Mouse (Mus musculus) brain, embryonic 14.5 days (tissue): ENCODE data around the gene Hmces.

ENCODE experiments used
- CTCF ChIP-seq: fragments of 200-500 bp; IDR thresholded peaks from 2 replicates; pipeline ENCODE4 v1.5.1; 2012; ENCODE audit warnings: inconsistent platforms, mild to moderate bottlenecking, moderate library complexity, borderline replicate concordance; ENCODE audit not compliant: insufficient read depth, insufficient read length; ENCODE audit errors: extremely low read depth
- POLR2A ChIP-seq: fragments of 200-500 bp; IDR thresholded peaks from 2 replicates; pipeline ENCODE4 v1.6.1; 2012; ENCODE audit warnings: mild to moderate bottlenecking, inconsistent platforms, borderline replicate concordance; ENCODE audit not compliant: poor library complexity, insufficient read depth, insufficient read length, severe bottlenecking; ENCODE audit errors: extremely low read depth

GRCm38 (mm10) chr6:87906632-87907031, 7.1 kb upstream of the Hmces start:
- TF ChIP-seq CTCF (peak; percentile 43; the same call in 1 of the 2 replicates), POLR2A (no peak)
